Mouse (Mus musculus) urinary bladder, postnatal 36 days (tissue): ENCODE data around the gene Rtp4.

Source experiments
- DNase-seq, 2 experiments: peaks; one replicate each; pipeline ENCODE4 v3.0.0; 2022; ENCODE audit warnings: low spot score in 2 of 2, mixed read lengths in 1 of 2

The Rtp4 gene

GRCm38 (mm10) chr16:23513401-23513800 is 6.7 kb upstream of the Rtp4 start:
- no peak for DNase-seq

- DNase-seq: peak in 1 of 2 experiments; percentile 23
Observed at GRCm38 (mm10) chr16:23515766-23516165, 4.3 kb upstream of the Rtp4 start.

GRCm38 (mm10) chr16:23516606-23517005 is 3.5 kb upstream of the Rtp4 start:
- DNase-seq: no peak

GRCm38 (mm10) chr16:23517230-23517629 is 2.9 kb upstream of the Rtp4 start:
- DNase-seq: no peak

GRCm38 (mm10) chr16:23517754-23518566 is 2.1 kb upstream of the Rtp4 start:
- DNase-seq: peak in 1 of 2 experiments; percentile 14

- no peak for DNase-seq
Observed at GRCm38 (mm10) chr16:23518567-23519369, 1.3 kb upstream of the Rtp4 start.

- DNase-seq: no peak
Observed at GRCm38 (mm10) chr16:23519771-23520170, 320 bp upstream of the Rtp4 start.

GRCm38 (mm10) chr16:23521092-23521491 is 1.0 kb downstream of the Rtp4 start:
- no peak for DNase-seq

GRCm38 (mm10) chr16:23522081-23522480 is 2.0 kb downstream of the Rtp4 start:
- no peak for DNase-seq

GRCm38 (mm10) chr16:23529186-23529585 is 9.1 kb downstream of the Rtp4 start:
- no peak for DNase-seq

GRCm38 (mm10) chr16:23533707-23534106 is 13.6 kb downstream of the Rtp4 start:
- no peak for DNase-seq

GRCm38 (mm10) chr16:23541046-23541445 is 21.0 kb downstream of the Rtp4 start:
- DNase-seq: no peak

- no peak for DNase-seq
Observed at GRCm38 (mm10) chr16:23542866-23543265, 22.8 kb downstream of the Rtp4 start.

GRCm38 (mm10) chr16:23544361-23544760 is 24.3 kb downstream of the Rtp4 start:
- DNase-seq: no peak

GRCm38 (mm10) chr16:23547783-23548182 is 27.7 kb downstream of the Rtp4 start:
- no peak for DNase-seq

- DNase-seq: peak; percentile 30 to 45
Observed at GRCm38 (mm10) chr16:23550346-23550980, 30.4 kb downstream of the Rtp4 start.

- no peak for DNase-seq
Observed at GRCm38 (mm10) chr16:23550981-23551582, 31.0 kb downstream of the Rtp4 start.

GRCm38 (mm10) chr16:23554673-23555072 is 34.6 kb downstream of the Rtp4 start:
- no peak for DNase-seq

GRCm38 (mm10) chr16:23557195-23557594 is 37.1 kb downstream of the Rtp4 start:
- no peak for DNase-seq

- no peak for DNase-seq
Observed at GRCm38 (mm10) chr16:23557669-23558068, 37.6 kb downstream of the Rtp4 start.

- DNase-seq: peak in 1 of 2 experiments; percentile 10
Observed at GRCm38 (mm10) chr16:23568369-23568958, 48.4 kb downstream of the Rtp4 start.
